Mouse (Mus musculus) neural tube, embryonic 13.5 days (tissue): ENCODE measurements around the gene Clcn2. TPM values are rescaled to one million over a fixed set of nuclear protein-coding genes. Genes with fewer than 3 reads are reported as not detected.

Experiments
- ATAC-seq: fragments of 200-750 bp; cut with Nextera tagmentation; 2 replicates; pipeline ENCODE4 v1.8.0; 2017; ENCODE audit warnings: low read depth, mild to moderate bottlenecking, moderate TSS enrichment, moderate library complexity
- H3K27ac ChIP-seq: fragments of 300-500 bp; sonication (generic); replicated peaks from 2 replicates; pipeline ENCODE4 v1.5.1; 2015; ENCODE audit warnings: moderate library complexity, mild to moderate bottlenecking, inconsistent platforms
- H3K27me3 ChIP-seq: fragments of 300-500 bp; sonication (generic); 2 replicates; pipeline ENCODE4 v1.6.1; 2015; ENCODE audit warnings: mild to moderate bottlenecking, inconsistent platforms
- H3K36me3 ChIP-seq: fragments of 300-500 bp; sonication (generic); 2 replicates; pipeline ENCODE4 v1.6.1; 2015; ENCODE audit warnings: mild to moderate bottlenecking, inconsistent platforms
- H3K4me1 ChIP-seq: fragments of 300-500 bp; sonication (generic); replicated peaks from 2 replicates; pipeline ENCODE4 v1.6.1; 2015; ENCODE audit warnings: inconsistent platforms
- H3K4me2 ChIP-seq: fragments of 300-500 bp; sonication (generic); 2 replicates; pipeline ENCODE4 v1.6.1; 2015; ENCODE audit warnings: inconsistent platforms, mild to moderate bottlenecking, moderate library complexity
- H3K4me3 ChIP-seq: fragments of 300-500 bp; sonication (generic); 2 replicates; pipeline ENCODE4 v1.5.1; 2015; ENCODE audit warnings: mild to moderate bottlenecking, inconsistent platforms
- H3K9ac ChIP-seq: fragments of 300-500 bp; sonication (generic); 2 replicates; pipeline ENCODE4 v1.6.1; 2015; ENCODE audit warnings: moderate library complexity, mild to moderate bottlenecking, inconsistent platforms
- H3K9me3 ChIP-seq: fragments of 300-500 bp; sonication (generic); 2 replicates; pipeline ENCODE4 v1.6.1; 2016; ENCODE audit warnings: inconsistent platforms
- WGBS: fragments of 180-500 bp; shearing (Covaris S2); methylation state at CpG from one replicate; pipeline ENCODE4 v1.1.7; 2015; 5-methylcytosine and 5-hydroxymethylcytosine counted together
- polyA plus RNA-seq: library from polyadenylated mRNA; unstranded; fragments of >200 nt; fragmentation: Nextera tagmentation; extraction: Ambion mirVana; gene quantifications from 2 replicates; pipeline ENCODE4 v1.2.1, GENCODE M21; 2015

Clcn2 gene
- polyA plus RNA-seq, 1 experiment from 2014 or later = 31.4 TPM

DNA sequence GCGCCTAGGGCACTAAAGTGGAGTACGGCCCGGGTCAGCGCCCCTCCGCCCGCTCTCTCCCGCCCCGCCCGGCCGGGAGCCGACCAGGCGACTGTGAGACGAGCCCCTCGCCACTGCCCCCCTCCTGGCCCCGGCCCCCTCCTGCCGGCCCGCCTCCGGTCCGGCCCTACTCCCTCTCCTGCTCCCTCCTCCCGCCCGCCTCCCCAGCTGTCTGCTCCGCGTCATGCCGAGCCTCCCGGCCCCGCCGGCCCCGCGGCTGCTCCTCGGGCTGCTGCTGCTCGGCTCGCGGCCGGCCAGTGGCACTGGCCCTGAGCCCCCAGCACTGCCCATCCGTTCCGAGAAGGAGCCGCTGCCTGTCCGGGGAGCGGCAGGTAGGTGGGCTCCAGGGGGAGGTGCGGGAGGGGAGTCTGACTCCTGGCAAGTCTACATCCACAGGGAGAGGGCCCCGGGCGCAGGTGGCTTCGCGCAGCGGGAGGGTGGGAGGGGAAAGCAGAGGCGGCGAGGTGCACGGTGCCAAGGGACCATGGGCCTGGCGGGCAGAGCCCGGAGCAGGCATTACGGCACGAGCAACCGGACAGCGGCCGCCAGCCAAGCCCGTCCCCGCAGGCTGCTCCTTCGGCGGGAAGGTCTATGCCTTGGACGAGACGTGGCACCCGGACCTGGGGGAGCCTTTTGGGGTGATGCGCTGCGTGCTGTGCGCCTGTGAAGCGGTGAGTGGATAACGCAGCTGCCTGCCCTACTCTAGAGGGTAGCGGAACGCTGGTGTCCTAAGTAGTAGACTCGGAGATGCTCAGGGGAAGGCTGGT, 15.6 kb upstream of the Clcn2 start, which contains the start of gene Chrd:
Gene Chrd (plus strand): TSS at position 203 of the 806 bp plus-strand sequence.
- ATAC-seq = peak; percentile 79
- Histone ChIP-seq H3K27me3 (peaks cover 30% of the 10 kb centered on the region), H3K36me3 (peaks cover 21% of the 10 kb centered on the region), H3K27ac (peak within 1 kb of the TSS; percentile 78), H3K4me2 (peak within 1 kb of the TSS; percentile 98), H3K4me1 (peaks cover 30% of the 10 kb centered on the region), H3K9me3 (no peaks in the 10 kb centered on the region), H3K9ac (peak within 1 kb of the TSS; percentile 90), H3K4me3 (peak within 1 kb of the TSS; percentile 75)
- under 1% methylated on average over 65 of the region's 70 CpGs for WGBS

DNA sequence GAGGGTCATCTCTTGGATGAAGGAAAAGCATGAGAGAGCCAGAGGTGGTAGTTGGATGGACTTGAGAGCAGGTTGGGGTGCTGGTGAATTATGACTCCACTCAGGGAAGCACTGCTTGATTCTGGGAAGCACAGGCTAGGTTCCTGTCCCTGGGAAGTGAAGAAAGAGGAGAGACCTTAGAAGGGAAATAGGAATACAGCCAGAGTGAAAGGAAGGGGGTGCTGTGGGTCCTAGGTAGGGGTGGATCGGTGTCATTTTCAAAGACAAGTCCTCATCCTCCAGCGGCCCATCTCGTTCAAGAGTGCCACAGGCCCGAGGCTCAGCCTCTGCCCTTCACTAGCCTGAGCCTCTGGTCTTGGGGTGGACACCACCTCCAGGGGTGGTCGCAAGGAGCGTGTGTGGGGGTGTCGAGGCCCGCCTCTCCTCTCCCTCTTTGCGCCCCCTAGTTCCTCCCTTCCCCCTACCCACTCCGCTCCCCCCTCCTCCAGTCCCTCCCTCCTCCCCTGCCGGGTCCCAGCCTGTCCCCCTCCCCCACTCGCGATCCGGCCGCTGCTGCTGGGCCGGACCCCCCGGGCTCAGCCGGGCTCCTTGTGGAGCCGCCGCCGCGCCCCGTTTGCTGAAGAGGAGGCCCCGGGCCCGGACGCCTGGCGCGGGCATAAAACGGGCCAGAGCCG, 14.8 kb upstream of the Clcn2 start:
- peaks cover 30% of the 10 kb centered on the region for H3K4me1 ChIP-seq
- ATAC-seq = peak; percentile 63
- H3K9ac ChIP-seq = peak overlapping the region; percentile 90
- peak overlapping the region; percentile 78 for H3K27ac ChIP-seq
- peak overlapping the region; percentile 75 for H3K4me3 ChIP-seq
- 0% methylated on average over 20 of the region's 30 CpGs for WGBS
- peaks cover 19% of the 10 kb centered on the region for H3K36me3 ChIP-seq
- H3K9me3 ChIP-seq = no peaks in the 10 kb centered on the region
- peak overlapping the region; percentile 98 for H3K4me2 ChIP-seq
- peaks cover 30% of the 10 kb centered on the region for H3K27me3 ChIP-seq

DNA sequence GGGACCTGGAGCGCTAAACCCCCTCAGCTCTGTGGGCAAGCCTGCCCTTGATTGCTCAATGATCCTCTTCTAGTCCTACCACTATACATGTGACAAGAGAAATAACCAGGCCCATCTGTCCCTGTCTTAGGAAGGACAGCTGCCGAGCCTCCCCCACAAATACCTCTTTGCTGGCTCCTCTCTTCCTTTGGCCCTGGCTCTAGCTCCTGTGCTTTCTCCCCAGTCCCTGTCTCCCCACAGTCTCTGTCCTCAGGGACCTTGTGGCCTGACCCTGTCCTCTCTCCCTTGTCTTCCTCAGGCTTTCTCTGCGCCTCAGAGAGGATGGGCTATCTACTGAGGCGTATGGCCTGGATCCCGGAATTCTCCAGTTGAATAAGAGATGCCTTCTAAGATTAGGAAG, 14.1 kb upstream of the Clcn2 start:
- WGBS = 75% methylated on average over 5 of the region's 5 CpGs
- no peak for ATAC-seq
- H3K27ac ChIP-seq = peak overlapping the region; percentile 39; the same call in 1 of the 2 replicates
- peaks cover 30% of the 10 kb centered on the region for H3K27me3 ChIP-seq
- peak overlapping the region; percentile 98; the same call in 1 of the 2 replicates for H3K4me2 ChIP-seq
- no peak overlapping the region for H3K9ac ChIP-seq
- H3K9me3 ChIP-seq = no peaks in the 10 kb centered on the region
- peaks cover 12% of the 10 kb centered on the region for H3K36me3 ChIP-seq
- H3K4me3 ChIP-seq = no peak overlapping the region
- peaks cover 30% of the 10 kb centered on the region for H3K4me1 ChIP-seq

DNA sequence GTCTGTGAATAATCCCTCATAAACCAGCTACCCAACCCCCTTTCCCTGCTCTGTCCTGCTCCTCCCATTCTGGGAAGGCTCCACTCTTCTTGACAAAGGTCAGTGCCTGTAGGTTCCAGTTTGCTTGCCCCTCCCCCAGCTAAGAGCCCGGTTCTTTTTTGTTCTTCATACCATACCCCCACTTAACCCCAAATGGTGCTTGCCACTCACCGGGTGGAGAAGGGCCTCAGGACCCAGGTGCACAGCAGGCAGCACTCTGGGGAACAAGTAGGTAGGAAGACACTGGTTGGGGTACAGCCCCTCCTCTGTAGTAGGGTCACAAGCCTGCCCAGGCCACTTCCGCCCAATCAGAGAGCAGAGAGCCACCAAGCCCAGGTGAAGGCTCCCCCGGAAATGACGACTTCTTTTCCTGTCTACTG, 12.8 kb upstream of the Clcn2 start:
- no peak overlapping the region for H3K9ac ChIP-seq
- H3K27ac ChIP-seq = no peak overlapping the region
- peaks cover 20% of the 10 kb centered on the region for H3K27me3 ChIP-seq
- H3K4me1 ChIP-seq = peaks cover 30% of the 10 kb centered on the region
- ATAC-seq = no peak
- H3K4me2 ChIP-seq = no peak overlapping the region
- H3K36me3 ChIP-seq = no peaks in the 10 kb centered on the region
- WGBS = 34% methylated on average over 5 of the region's 5 CpGs
- no peaks in the 10 kb centered on the region for H3K9me3 ChIP-seq
- H3K4me3 ChIP-seq = no peak overlapping the region

DNA sequence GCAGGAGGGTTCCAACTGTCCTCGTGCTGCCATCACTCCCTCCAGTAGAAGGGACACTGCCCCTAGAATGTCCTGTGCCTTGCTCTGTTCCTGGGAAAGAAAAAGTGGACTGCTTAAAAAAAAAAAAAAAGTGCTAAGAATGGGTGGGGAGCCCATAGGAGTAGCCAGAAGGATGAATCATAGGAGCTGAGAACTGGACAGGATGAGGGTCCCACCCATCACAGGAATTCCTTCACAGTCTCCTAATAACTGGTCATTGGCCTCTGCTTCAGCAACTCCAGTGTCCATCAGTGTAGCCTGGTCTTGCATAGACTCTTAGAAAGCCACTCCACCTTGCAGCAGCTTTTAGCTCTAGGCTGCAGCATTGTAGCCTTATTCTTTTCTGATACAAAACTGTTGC, 8.8 kb upstream of the Clcn2 start:
- H3K36me3 ChIP-seq = peaks cover 13% of the 10 kb centered on the region
- WGBS = 81% methylated on average over 1 of the region's 1 CpGs
- H3K4me2 ChIP-seq = no peak overlapping the region
- no peak overlapping the region for H3K27ac ChIP-seq
- H3K9me3 ChIP-seq = no peaks in the 10 kb centered on the region
- no peak for ATAC-seq
- H3K9ac ChIP-seq = no peak overlapping the region
- H3K4me1 ChIP-seq = no peaks in the 10 kb centered on the region; the same call in 1 of the 2 replicates
- H3K4me3 ChIP-seq = no peak overlapping the region
- H3K27me3 ChIP-seq = no peaks in the 10 kb centered on the region

DNA sequence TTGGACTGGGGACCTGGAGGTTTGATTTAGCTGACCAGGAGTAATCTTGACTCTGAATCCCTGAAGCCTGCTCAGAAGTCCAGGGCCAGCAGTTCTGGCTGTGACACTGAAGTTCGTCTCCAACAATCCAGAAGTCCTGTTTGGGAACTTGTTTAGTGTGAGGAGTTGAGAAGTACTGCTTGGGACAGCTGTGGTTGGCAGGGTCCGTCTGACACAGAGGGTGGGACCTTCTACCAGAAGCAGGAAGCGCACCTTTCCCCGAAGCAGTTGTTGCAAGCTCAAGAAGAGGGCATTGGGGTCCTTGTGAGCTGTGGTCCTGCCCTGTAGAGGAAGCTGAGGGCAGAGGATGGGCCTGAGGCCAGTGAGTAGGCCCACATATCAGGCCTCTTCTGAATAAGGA, 8.2 kb upstream of the Clcn2 start:
- H3K9me3 ChIP-seq = no peaks in the 10 kb centered on the region
- WGBS = 81% methylated on average over 4 of the region's 4 CpGs

DNA sequence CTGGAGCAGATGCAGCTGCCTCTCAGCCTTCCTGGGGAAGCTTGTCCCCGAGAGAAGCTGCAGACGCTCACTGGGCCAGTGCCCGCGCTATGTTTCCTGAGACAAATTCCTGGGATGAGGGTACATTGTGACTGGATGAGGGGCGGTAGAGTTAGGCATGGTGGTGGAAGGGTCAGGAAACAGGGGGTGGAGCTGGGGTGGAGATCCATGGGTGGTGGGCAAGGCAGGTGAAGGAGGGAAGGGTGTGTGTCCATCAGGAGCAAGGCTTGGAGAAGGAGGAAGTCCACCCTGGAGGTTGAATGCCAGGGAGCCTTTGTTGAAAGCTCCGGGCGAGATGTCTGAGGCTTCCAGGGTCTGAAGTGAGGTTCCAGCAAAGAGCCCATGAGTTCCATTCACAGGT, 7.8 kb upstream of the Clcn2 start:
- WGBS = 79% methylated on average over 7 of the region's 7 CpGs
- ATAC-seq = no peak
- no peak overlapping the region for H3K27ac ChIP-seq
- no peak overlapping the region for H3K4me3 ChIP-seq
- no peaks in the 10 kb centered on the region for H3K27me3 ChIP-seq
- no peaks in the 10 kb centered on the region for H3K9me3 ChIP-seq
- H3K36me3 ChIP-seq = peaks cover 23% of the 10 kb centered on the region
- no peak overlapping the region for H3K9ac ChIP-seq
- H3K4me2 ChIP-seq = no peak overlapping the region
- no peaks in the 10 kb centered on the region; the same call in 1 of the 2 replicates for H3K4me1 ChIP-seq

More for the DNA sequence above, 8.2 kb upstream of the Clcn2 start:
- no peak overlapping the region for H3K27ac ChIP-seq
- no peaks in the 10 kb centered on the region for H3K27me3 ChIP-seq
- ATAC-seq = no peak
- H3K9ac ChIP-seq = no peak overlapping the region
- no peak overlapping the region for H3K4me2 ChIP-seq
- no peaks in the 10 kb centered on the region; the same call in 1 of the 2 replicates for H3K4me1 ChIP-seq
- H3K4me3 ChIP-seq = no peak overlapping the region
- H3K36me3 ChIP-seq = peaks cover 19% of the 10 kb centered on the region

DNA sequence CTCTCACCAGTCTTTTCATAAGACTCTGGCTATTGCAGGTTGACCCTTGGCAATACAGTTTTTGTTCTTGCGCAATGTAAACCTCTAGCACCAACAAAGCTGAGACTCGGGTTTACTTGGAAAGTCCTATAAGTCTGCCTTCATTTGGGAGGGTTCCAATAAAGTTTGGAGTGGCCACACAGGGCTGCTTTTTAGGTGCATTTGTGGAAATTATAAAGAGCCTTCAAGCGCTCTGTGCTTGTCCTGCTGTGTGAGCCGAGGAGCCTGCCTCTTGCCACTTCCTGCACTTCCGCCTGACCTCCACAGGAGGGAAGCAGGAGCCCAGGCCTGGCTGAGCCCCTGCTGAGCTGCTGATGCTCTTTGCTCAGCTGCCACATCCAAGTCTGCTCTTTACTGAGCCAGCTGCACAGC, 6.8 kb upstream of the Clcn2 start:
- H3K9ac ChIP-seq = no peak overlapping the region
- peaks cover 29% of the 10 kb centered on the region for H3K36me3 ChIP-seq
- no peaks in the 10 kb centered on the region; the same call in 1 of the 2 replicates for H3K4me1 ChIP-seq
- no peak overlapping the region for H3K4me3 ChIP-seq
- no peaks in the 10 kb centered on the region for H3K27me3 ChIP-seq
- ATAC-seq = peak; percentile 64; the same call in 1 of the 2 replicates
- no peaks in the 10 kb centered on the region for H3K9me3 ChIP-seq
- H3K27ac ChIP-seq = no peak overlapping the region
- 32% methylated on average over 5 of the region's 5 CpGs for WGBS
- H3K4me2 ChIP-seq = no peak overlapping the region

DNA sequence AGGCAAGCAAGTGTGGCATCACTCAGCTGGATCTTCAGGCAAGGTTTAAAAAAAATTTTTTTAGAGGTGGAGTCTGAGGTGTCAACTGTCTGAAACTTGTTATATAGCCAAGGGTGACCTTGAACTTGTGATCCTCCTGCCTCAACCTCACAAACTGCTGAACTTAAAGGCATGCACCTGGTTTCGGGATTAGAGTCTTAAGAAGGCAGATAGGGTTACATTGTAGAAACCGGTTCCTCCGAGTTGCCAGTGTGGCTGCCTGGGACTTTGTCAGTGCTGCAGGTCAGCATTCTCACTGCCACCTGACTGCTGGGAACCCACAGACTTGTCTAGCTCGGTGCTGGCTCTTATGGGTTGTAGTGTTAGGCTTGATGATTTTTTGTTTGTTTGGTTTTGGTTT, 5.7 kb upstream of the Clcn2 start:
- Histone ChIP-seq H3K36me3 (peaks cover 29% of the 10 kb centered on the region), H3K4me2 (no peak overlapping the region), H3K27ac (no peak overlapping the region), H3K9me3 (no peaks in the 10 kb centered on the region), H3K4me3 (no peak overlapping the region), H3K27me3 (no peaks in the 10 kb centered on the region), H3K9ac (no peak overlapping the region), H3K4me1 (peaks cover 7% of the 10 kb centered on the region)
- WGBS = 59% methylated on average over 4 of the region's 4 CpGs
- ATAC-seq = no peak

DNA sequence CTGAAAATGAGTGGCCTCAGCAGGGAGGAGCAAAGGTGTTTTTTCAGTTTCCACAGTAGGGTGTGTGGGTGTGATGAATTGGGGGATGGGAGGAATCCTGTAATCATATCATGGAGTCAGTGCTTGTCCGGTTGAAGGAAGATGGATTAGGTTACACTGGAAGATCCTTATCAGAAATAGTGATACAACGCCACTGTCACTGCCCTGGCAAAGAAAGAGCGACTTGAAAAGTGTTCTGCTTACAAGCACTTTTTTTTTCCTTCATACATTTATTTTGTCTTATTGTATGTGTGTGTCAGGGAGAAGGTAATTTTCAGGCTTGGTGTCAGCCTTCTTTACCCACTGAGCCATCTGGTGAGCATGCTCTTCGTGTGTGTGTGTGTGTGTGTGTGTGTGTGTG, 5.2 kb upstream of the Clcn2 start:
- Histone ChIP-seq H3K4me3 (no peak overlapping the region), H3K9me3 (no peaks in the 10 kb centered on the region), H3K9ac (no peak overlapping the region), H3K4me2 (no peak overlapping the region), H3K4me1 (peaks cover 8% of the 10 kb centered on the region), H3K27ac (no peak overlapping the region), H3K36me3 (peaks cover 29% of the 10 kb centered on the region), H3K27me3 (no peaks in the 10 kb centered on the region)
- 80% methylated on average over 4 of the region's 4 CpGs for WGBS
- ATAC-seq = no peak

DNA sequence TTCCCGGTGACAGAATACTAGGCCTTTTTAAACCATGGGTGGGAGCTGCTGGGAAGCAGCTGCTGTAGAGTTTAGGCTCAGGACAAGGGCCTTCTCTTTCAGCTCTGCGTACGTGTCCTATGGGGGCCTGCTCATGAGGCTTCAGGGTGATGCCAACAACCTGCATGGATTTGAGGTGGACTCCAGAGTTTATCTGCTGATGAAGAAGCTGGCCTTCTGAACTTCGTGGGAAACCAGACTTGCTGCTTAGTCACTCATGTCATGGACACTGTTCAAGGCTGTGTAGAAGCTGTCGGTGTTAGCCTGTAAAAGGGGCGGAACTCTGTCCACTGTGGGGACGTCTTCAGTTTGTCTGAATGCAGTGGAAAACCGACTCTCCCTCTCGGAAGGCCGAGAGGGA, 4.3 kb upstream of the Clcn2 start:
- Histone ChIP-seq H3K9ac (no peak overlapping the region), H3K36me3 (peaks cover 29% of the 10 kb centered on the region), H3K27ac (no peak overlapping the region), H3K27me3 (no peaks in the 10 kb centered on the region), H3K4me2 (no peak overlapping the region), H3K4me3 (no peak overlapping the region), H3K4me1 (peaks cover 15% of the 10 kb centered on the region), H3K9me3 (no peaks in the 10 kb centered on the region)
- ATAC-seq = no peak
- 86% methylated on average over 10 of the region's 10 CpGs for WGBS

DNA sequence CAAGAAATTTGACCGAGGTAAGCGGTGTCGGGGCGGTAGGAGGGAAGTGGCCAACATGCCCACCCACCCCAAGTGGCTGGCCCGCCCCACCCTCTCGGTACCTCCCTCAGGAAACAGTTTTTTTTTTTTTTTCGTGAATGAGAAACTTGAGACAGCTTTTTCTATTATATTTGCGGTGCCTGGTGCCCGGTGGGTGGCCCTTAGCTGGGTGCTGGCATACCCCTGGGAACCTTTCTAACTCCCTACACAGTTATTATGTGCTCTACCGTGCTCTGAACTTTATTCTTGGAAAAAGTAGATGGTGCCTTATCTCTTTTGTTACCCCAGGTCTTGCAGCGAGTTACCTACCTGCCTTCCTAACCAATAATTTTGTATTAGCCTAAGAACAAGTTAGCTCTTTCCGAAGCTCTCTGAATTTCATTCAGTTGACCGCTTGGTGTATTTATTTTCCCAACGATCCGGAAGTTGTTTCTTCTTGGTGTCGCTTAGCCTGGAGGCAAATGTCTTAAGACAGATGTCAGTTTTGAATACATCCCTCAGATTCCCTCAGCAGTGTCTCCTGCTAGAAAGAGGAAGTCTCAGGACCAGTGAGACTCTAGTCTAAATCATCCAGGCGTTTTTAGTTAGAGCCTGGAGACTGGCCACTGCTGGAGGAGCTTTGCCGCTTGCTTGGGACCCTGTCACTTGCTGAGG, 578 bp upstream of the Clcn2 start:
- peak; percentile 7 for ATAC-seq
- Histone ChIP-seq H3K4me3 (peak overlapping the region; percentile 73), H3K4me1 (peaks cover 47% of the 10 kb centered on the region), H3K4me2 (peak overlapping the region; percentile 84), H3K9me3 (no peaks in the 10 kb centered on the region), H3K27me3 (no peaks in the 10 kb centered on the region), H3K9ac (peak overlapping the region; percentile 90), H3K36me3 (peaks cover 30% of the 10 kb centered on the region), H3K27ac (peak overlapping the region; percentile 93)
- WGBS = 5% methylated on average over 18 of the region's 18 CpGs
